Mouse (Mus musculus): ENCODE results near the gene Man2b2. TPM values are rescaled to one million over a fixed set of nuclear protein-coding genes. Genes with fewer than 3 reads are reported as not detected.

Man2b2 gene
- 10.4 and 12.2 TPM in 2 replicates for polyA plus RNA-seq (2014; fragmentation: Nextera tagmentation; extraction: Ambion mirVana)

DNA sequence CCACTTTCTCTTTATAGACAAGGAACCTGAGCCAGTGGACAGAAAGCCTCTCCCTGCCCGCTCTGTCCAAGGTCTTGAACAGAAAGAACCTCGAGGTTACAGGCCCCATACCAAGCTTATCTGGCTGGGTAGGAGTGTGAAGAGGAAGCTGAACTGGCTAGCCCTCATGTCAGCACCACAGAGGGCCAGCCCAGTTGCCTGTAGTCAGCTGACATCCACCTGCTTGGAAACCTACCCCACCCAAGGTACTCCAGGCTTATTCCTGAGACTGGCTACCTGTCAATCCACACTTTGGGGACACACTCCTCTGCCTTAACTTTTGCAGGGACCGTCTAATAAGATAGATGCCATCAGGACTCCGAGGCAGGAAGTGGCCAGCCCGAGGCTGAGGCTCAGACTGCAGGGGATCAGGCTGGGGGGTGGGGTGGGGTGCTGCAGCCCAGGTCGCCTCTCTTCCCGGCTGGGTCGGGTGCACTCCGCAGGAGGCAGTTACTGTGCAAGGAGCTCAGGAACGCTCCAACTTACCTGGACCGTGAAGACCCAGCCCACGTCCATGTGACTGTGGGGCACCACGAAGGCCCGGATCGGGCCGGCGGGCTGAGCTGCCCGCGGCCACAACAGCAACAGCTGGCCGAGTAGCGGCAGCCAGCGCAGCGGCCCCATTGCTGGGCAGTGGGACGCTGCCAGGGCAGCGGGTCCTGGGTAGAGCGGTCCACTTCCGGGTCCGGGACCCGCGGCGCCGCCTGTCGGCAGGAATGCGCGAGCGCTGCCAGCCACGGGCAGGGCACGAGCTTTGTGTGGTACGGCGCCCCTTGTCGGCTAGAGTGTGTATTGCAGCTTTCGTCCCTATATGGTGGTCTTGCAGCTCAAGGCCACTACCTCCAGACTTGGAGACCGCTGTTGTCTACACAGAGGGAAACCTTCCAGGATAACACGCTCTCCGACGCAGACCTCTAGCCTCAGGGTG lies at the start of gene Man2b2:
Gene Man2b2 (minus strand): TSS at position 741 of the 967 bp plus-strand sequence.
- H3K27me3 ChIP-seq (ENCODE audit: control insufficient read depth, insufficient read depth, low read length) = no peaks in the 10 kb centered on the region
- no peak within 1 kb of the TSS for H3K27ac ChIP-seq (ENCODE audit: low read depth, low read length)
- H3K9ac ChIP-seq (ENCODE audit: low read depth, low read length) = peak within 1 kb of the TSS; percentile 75
- ATAC-seq (ENCODE audit: low FRiP score) = peak; percentile 93
- H3K36me3 ChIP-seq (ENCODE audit: control insufficient read depth, insufficient read depth, low read length) = peaks cover 2% of the 10 kb centered on the region; the same call in 1 of the 2 replicates
- no peaks in the 10 kb centered on the region for H3K9me3 ChIP-seq (ENCODE audit: control insufficient read depth, low read length)
- H3K4me3 ChIP-seq (ENCODE audit: low read depth, low read length) = peak within 1 kb of the TSS; percentile 66
- 4% methylated on average over 45 of the region's 46 CpGs for WGBS
- DNase-seq (ENCODE audit: low spot score) = peak; percentile 98
- H3K4me1 ChIP-seq (replicated peaks; ENCODE audit: control insufficient read depth, insufficient read depth, low read length) = 0 out of 2 replicates have a peak, but pooled peaks cover 3% of the 10 kb centered on the region
- peak within 1 kb of the TSS; percentile 88 for H3K4me2 ChIP-seq (replicated peaks; ENCODE audit: low read depth, low read length)

DNA sequence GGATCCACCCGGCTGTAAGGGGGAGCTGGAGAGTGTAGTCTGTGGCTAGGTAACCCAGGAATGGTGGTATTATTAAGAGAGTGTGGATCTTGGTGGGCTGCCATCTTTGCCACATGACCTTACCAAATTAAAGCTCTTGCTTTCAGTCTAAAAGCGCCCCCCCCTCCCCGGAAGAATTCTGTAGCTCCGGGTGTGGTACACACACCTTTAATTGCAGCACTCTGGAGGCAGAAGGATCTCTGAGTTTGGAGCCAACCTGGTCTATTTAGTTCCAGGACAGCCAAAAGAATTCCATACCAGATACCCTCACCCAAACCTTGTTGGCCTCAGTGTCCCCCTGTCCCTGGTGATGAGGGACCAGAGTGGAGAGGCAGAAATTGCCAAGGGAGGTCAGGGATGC lies 48.3 kb upstream of the Man2b2 start:
- no peaks in the 10 kb centered on the region for H3K36me3 ChIP-seq (ENCODE audit: control insufficient read depth, insufficient read depth, low read length)
- 0 out of 2 replicates have a peak, but pooled peaks cover 4% of the 10 kb centered on the region for H3K27me3 ChIP-seq (ENCODE audit: control insufficient read depth, insufficient read depth, low read length)
- no peak overlapping the region for H3K4me3 ChIP-seq (ENCODE audit: low read depth, low read length)
- no peaks in the 10 kb centered on the region for H3K9me3 ChIP-seq (ENCODE audit: control insufficient read depth, low read length)
- 90% methylated on average over 4 of the region's 4 CpGs for WGBS
- no peak for DNase-seq (ENCODE audit: low spot score)
- no peaks in the 10 kb centered on the region; the same call in 1 of the 2 replicates for H3K4me1 ChIP-seq (replicated peaks; ENCODE audit: control insufficient read depth, insufficient read depth, low read length)
- H3K4me2 ChIP-seq (replicated peaks; ENCODE audit: low read depth, low read length) = no peak overlapping the region
- H3K9ac ChIP-seq (ENCODE audit: low read depth, low read length) = no peak overlapping the region
- no peak for ATAC-seq (ENCODE audit: low FRiP score)
- H3K27ac ChIP-seq (ENCODE audit: low read depth, low read length) = no peak overlapping the region

DNA sequence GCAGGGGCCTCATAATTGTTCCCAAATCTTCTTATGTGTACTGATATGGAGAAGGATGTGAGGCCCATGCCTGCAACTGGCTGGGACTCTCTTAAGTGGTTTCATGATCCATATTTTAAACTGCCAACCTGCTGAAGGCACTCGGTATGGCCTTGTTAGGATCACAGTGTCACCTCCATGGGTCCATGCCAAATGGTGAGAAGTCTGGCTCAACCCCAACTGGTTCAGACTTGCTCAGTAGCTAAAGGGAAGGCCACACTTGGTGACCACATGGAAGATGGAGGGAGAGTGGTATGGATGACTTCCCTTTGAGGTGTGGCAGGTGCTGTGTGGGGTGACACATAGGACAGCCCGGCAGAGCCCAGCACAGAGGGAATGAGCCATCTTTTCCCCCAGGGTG lies 47.2 kb upstream of the Man2b2 start:
- H3K4me2 ChIP-seq (replicated peaks; ENCODE audit: low read depth, low read length) = no peak overlapping the region
- no peak overlapping the region for H3K4me3 ChIP-seq (ENCODE audit: low read depth, low read length)

DNA sequence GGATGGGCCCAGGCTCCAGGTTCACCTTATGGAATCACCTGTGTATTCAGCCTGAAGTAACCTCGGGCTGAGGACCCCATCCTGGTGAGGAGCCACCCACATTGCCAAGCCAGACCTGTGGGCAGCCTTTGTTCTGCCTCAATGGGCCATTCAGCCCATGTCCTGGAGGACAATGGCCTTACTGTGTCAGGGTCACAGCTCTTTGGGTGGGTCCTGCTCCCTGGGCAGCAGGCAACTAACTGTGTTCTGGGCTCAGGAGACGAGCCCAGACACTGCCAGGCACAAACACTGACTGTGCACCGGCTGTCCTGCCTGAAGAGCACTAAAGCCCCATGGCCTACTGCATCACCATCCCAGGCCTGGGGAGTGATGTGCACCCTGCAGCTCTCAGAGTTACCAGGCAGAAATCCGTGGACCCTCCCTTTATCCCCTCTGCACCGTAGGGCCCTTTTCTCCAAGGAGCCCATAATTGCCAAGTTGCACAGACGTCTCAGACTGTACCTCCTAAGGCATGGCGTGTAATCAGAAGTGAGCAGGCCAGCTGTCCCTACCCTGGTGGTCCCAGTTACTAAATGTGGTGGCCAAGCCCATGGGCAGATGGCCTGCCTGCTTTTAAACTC lies 46.4 kb upstream of the Man2b2 start:
- Histone ChIP-seq H3K9ac (ENCODE audit: low read depth, low read length) (no peak overlapping the region), H3K27ac (ENCODE audit: low read depth, low read length) (no peak overlapping the region), H3K4me3 (ENCODE audit: low read depth, low read length) (no peak overlapping the region), H3K27me3 (ENCODE audit: control insufficient read depth, insufficient read depth, low read length) (0 out of 2 replicates have a peak, but pooled peaks cover 4% of the 10 kb centered on the region), H3K4me1 (replicated peaks; ENCODE audit: control insufficient read depth, insufficient read depth, low read length) (no peaks in the 10 kb centered on the region; the same call in 1 of the 2 replicates), H3K36me3 (ENCODE audit: control insufficient read depth, insufficient read depth, low read length) (no peaks in the 10 kb centered on the region), H3K4me2 (replicated peaks; ENCODE audit: low read depth, low read length) (no peak overlapping the region), H3K9me3 (ENCODE audit: control insufficient read depth, low read length) (no peaks in the 10 kb centered on the region)
- DNase-seq (ENCODE audit: low spot score) (no peak), ATAC-seq (ENCODE audit: low FRiP score) (no peak)
- WGBS = 45% methylated on average over 7 of the region's 7 CpGs

More for the DNA sequence above, 47.2 kb upstream of the Man2b2 start:
- Histone ChIP-seq H3K9me3 (ENCODE audit: control insufficient read depth, low read length) (no peaks in the 10 kb centered on the region), H3K27ac (ENCODE audit: low read depth, low read length) (no peak overlapping the region), H3K36me3 (ENCODE audit: control insufficient read depth, insufficient read depth, low read length) (no peaks in the 10 kb centered on the region), H3K27me3 (ENCODE audit: control insufficient read depth, insufficient read depth, low read length) (0 out of 2 replicates have a peak, but pooled peaks cover 4% of the 10 kb centered on the region), H3K4me1 (replicated peaks; ENCODE audit: control insufficient read depth, insufficient read depth, low read length) (no peaks in the 10 kb centered on the region; the same call in 1 of the 2 replicates), H3K9ac (ENCODE audit: low read depth, low read length) (no peak overlapping the region)
- WGBS = 83% methylated on average over 2 of the region's 2 CpGs
- ATAC-seq (ENCODE audit: low FRiP score) (no peak), DNase-seq (ENCODE audit: low spot score) (no peak)

DNA sequence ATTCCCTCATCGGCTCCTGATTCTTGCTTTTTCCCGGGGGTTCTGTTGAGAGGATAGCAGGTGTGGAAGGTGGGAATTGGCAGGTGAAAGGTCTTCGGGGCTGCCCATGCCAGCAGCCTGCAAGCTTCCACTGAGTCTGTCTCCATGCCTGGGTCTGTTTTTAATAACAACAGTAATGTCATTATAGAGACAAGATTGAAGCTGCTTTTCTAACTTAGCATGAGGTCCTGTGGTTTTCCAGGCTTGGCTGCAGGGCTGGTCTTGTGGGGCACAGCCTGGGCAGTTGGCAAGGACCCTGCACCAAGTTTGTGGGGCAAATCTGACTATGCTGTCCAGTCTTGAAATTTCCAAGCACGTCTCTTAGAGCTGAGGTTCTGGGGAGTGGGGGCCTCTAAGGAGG lies 45.5 kb upstream of the Man2b2 start:
- H3K9ac ChIP-seq (ENCODE audit: low read depth, low read length) = no peak overlapping the region
- DNase-seq (ENCODE audit: low spot score) (no peak), ATAC-seq (ENCODE audit: low FRiP score) (no peak)
- H3K27me3 ChIP-seq (ENCODE audit: control insufficient read depth, insufficient read depth, low read length) = peaks cover 12% of the 10 kb centered on the region
- H3K4me3 ChIP-seq (ENCODE audit: low read depth, low read length) = no peak overlapping the region
- no peaks in the 10 kb centered on the region for H3K9me3 ChIP-seq (ENCODE audit: control insufficient read depth, low read length)
- H3K4me1 ChIP-seq (replicated peaks; ENCODE audit: control insufficient read depth, insufficient read depth, low read length) = no peaks in the 10 kb centered on the region; the same call in 1 of the 2 replicates
- no peak overlapping the region for H3K27ac ChIP-seq (ENCODE audit: low read depth, low read length)
- H3K36me3 ChIP-seq (ENCODE audit: control insufficient read depth, insufficient read depth, low read length) = no peaks in the 10 kb centered on the region
- 82% methylated on average over 4 of the region's 4 CpGs for WGBS
- no peak overlapping the region for H3K4me2 ChIP-seq (replicated peaks; ENCODE audit: low read depth, low read length)

DNA sequence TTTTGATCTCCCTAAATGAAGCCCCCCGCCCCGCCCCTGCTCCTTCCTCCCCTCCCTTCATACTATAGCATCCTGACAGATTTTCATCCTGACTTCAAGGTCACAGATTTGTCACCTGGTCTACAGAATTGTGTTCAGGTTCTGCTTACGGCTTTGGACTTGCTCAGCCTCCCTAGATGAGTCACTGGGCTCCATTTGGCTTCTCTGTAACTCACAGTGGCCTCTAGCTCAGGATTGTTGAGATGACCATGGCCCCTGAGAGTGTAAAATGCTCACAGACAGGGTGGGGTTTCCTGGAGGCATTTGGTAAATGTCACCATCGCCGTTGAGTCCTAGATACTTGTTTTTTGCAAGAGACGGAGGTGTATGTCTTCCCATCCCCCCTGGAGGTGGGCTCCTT lies 40.5 kb upstream of the Man2b2 start:
- peaks cover 14% of the 10 kb centered on the region for H3K4me1 ChIP-seq (replicated peaks; ENCODE audit: control insufficient read depth, insufficient read depth, low read length)
- DNase-seq (ENCODE audit: low spot score) = no peak
- no peak overlapping the region for H3K4me3 ChIP-seq (ENCODE audit: low read depth, low read length)
- H3K9me3 ChIP-seq (ENCODE audit: control insufficient read depth, low read length) = no peaks in the 10 kb centered on the region
- H3K36me3 ChIP-seq (ENCODE audit: control insufficient read depth, insufficient read depth, low read length) = no peaks in the 10 kb centered on the region
- no peak overlapping the region for H3K27ac ChIP-seq (ENCODE audit: low read depth, low read length)
- WGBS = 85% methylated on average over 6 of the region's 6 CpGs
- no peak overlapping the region for H3K4me2 ChIP-seq (replicated peaks; ENCODE audit: low read depth, low read length)
- no peak for ATAC-seq (ENCODE audit: low FRiP score)
- no peak overlapping the region for H3K9ac ChIP-seq (ENCODE audit: low read depth, low read length)
- H3K27me3 ChIP-seq (ENCODE audit: control insufficient read depth, insufficient read depth, low read length) = peaks cover 62% of the 10 kb centered on the region

DNA sequence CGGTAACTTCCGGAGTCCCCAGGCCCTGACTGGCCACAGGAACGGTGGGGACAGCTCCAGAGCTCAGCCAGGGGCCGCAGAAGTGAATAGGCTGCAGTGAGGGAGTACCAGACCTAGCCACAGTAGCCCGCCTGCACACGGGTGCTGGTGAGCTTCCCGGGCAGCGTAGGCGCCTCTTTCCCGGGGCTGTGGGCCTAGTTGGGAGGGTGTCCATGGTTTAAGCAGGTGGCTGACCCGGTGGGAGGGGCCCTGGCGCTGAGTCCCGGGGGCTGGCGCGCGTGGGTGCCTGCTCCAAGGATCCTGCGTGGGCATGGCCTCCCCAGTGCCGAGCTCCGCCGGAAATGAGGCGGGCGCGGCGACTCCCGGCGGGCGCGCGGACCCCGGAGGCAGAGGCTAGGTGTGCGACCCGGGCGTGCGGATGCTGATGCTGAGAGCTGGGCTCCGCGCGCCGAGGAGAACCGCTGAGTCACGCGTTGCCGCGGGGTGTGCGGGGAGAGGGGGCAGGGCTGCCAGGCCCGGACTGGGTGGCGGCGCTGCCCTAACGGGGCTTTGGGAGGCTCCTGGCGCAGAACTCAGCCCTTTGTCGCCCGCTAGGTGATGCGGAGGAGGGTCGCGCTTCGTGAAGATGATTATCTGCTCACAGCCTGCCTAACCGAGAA lies 39.3 kb upstream of the Man2b2 start:
- H3K36me3 ChIP-seq (ENCODE audit: control insufficient read depth, insufficient read depth, low read length) = no peaks in the 10 kb centered on the region
- peak overlapping the region; percentile 47; the same call in 1 of the 2 replicates for H3K9ac ChIP-seq (ENCODE audit: low read depth, low read length)
- peak overlapping the region; percentile 84 for H3K4me2 ChIP-seq (replicated peaks; ENCODE audit: low read depth, low read length)
- H3K27me3 ChIP-seq (ENCODE audit: control insufficient read depth, insufficient read depth, low read length) = peaks cover 62% of the 10 kb centered on the region
- H3K4me3 ChIP-seq (ENCODE audit: low read depth, low read length) = peak overlapping the region; percentile 41
- peaks cover 14% of the 10 kb centered on the region for H3K4me1 ChIP-seq (replicated peaks; ENCODE audit: control insufficient read depth, insufficient read depth, low read length)
- H3K27ac ChIP-seq (ENCODE audit: low read depth, low read length) = no peak overlapping the region
- H3K9me3 ChIP-seq (ENCODE audit: control insufficient read depth, low read length) = no peaks in the 10 kb centered on the region
- DNase-seq (ENCODE audit: low spot score) = peak; percentile 56
- 1% methylated on average over 35 of the region's 56 CpGs for WGBS
- peak; percentile 61; the same call in 1 of the 2 replicates for ATAC-seq (ENCODE audit: low FRiP score)

DNA sequence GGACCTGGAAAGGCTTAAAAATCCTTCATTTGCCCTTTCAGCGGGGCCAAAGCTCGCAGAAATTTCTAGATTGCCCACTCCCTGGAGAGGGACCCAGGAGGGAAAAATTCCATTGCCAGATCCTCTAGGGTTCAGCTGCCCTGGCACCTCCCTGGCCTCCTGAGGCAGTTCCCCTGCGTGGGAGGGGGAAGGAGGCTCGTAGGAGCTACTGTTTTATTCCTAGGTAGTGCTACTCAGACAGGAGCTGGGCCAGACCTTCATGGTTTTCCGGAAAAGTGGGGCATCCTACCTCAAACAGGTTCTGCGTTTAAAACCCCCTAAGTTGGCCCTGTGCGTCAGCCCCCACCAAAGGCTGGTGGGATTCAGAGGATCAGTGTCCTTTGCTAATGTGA lies 38.7 kb upstream of the Man2b2 start:
- Histone ChIP-seq H3K4me3 (ENCODE audit: low read depth, low read length) (peak overlapping the region; percentile 41), H3K36me3 (ENCODE audit: control insufficient read depth, insufficient read depth, low read length) (no peaks in the 10 kb centered on the region), H3K4me2 (replicated peaks; ENCODE audit: low read depth, low read length) (peak overlapping the region; percentile 84), H3K27ac (ENCODE audit: low read depth, low read length) (no peak overlapping the region), H3K27me3 (ENCODE audit: control insufficient read depth, insufficient read depth, low read length) (peaks cover 58% of the 10 kb centered on the region), H3K9me3 (ENCODE audit: control insufficient read depth, low read length) (no peaks in the 10 kb centered on the region), H3K9ac (ENCODE audit: low read depth, low read length) (peak overlapping the region; percentile 31; the same call in 1 of the 2 replicates), H3K4me1 (replicated peaks; ENCODE audit: control insufficient read depth, insufficient read depth, low read length) (peaks cover 14% of the 10 kb centered on the region)
- whole genome bisulfite sequencing = 4% methylated on average over 7 of the region's 7 CpGs
- ATAC-seq (ENCODE audit: low FRiP score) = no peak
- peak; percentile 42 for DNase-seq (ENCODE audit: low spot score)
